Mouse (Mus musculus) cortical plate, adult 2 months (tissue): ENCODE measurements at regions not wholly inside any gene's neighbourhood (a gene's known extent, or its start where the extent isn't known, plus 50 kb on each side); places are given as distances from the start of the nearest gene placed in this dataset.
A peak's percentile ranks its signal among the peaks of the same experiment; 100 is the strongest.

Experiments
- H3K27ac ChIP-seq: fragments of 200-500 bp; 2 replicates; pipeline ENCODE4 v1.5.1; 2012; ENCODE audit warnings: low read length, control low read depth, inconsistent platforms; ENCODE audit not compliant: insufficient read depth
- H3K4me1 ChIP-seq: fragments of 200-500 bp; 2 replicates; pipeline ENCODE4 v1.6.1; 2011; ENCODE audit warnings: low read length; ENCODE audit not compliant: control insufficient read depth, insufficient read depth
- H3K4me3 ChIP-seq: fragments of 200-500 bp; 2 replicates; pipeline ENCODE4 v1.5.1; 2011; ENCODE audit warnings: mild to moderate bottlenecking, low read length, control low read depth; ENCODE audit not compliant: insufficient read depth
- CTCF ChIP-seq: fragments of 200-500 bp; IDR thresholded peaks from 2 replicates; pipeline ENCODE4 v1.5.1; 2011; ENCODE audit warnings: mild to moderate bottlenecking, control low read depth, low read length; ENCODE audit not compliant: insufficient read depth; ENCODE audit errors: extremely low read depth
- POLR2A ChIP-seq: fragments of 200-500 bp; IDR thresholded peaks from 2 replicates; pipeline ENCODE4 v1.6.1; 2011; ENCODE audit warnings: mild to moderate bottlenecking, low read length, control low read depth; ENCODE audit not compliant: insufficient read depth; ENCODE audit errors: extremely low read depth

DNA sequence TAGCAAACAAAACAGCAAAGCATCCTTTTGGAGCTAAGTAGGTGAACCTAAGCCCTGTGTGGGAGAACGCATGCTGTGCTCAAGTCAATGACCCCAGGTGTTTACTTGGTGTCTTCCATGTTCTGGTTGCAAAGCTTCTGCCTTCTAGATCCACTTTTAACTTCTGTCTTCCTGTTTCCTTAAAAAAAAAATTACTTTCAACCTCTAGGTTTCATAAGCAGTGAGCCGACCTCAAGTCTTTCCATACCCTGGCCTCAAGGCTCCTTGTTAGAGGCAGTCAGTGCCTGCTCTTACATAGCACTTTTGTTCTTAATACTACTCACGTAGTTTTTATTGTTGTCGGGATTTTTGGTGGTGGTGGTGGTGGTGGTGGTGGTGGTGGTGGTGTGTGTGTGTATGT is 149.9 kb upstream of the Emcn start:
- Histone ChIP-seq H3K27ac (no peak overlapping the region), H3K4me1 (no peaks in the 10 kb centered on the region), H3K4me3 (no peak overlapping the region)
- TF ChIP-seq CTCF (no peak), POLR2A (no peak)

DNA sequence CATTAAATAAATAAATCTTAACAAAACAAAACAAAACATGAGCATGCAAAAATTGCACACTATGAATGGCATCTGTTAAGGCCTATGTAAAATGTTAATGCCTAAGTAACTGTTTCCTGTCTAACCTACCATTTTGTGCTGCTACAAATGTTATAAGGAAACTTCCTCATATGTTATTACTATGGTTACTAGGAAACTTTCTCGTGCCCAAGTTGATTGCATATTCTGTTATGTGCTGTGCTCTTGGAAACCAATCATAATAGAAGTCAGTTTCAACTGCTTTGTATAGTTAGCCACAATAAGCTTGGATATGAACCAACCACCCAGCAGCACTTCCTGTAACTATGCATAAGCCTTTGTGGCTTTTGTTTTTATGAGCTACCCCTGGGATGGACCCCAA is 147.0 kb upstream of the Emcn start:
- no peak overlapping the region for H3K4me3 ChIP-seq
- no peaks in the 10 kb centered on the region for H3K4me1 ChIP-seq
- no peak overlapping the region for H3K27ac ChIP-seq
- TF ChIP-seq POLR2A (no peak), CTCF (no peak)

DNA sequence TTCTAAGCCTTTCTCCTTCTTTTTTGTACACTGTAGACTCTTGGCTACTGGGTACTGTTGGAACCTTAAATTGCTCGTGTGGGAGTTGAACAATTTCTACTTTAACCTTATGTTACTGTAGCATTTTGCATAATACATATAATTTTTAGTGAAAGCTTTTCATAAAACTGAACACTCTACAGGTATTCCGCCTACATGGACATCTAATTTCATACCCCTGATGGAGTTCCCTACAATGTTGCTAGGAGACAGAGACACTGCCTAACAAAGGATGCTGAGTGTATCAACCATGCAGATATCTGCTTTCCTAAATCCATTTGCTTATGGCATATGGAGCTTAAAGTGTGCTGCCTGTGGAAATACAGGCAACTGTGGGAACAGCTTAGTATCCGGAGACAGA is 129.2 kb upstream of the Emcn start:
- peak overlapping the region; percentile 93 for H3K27ac ChIP-seq
- H3K4me1 ChIP-seq = peaks cover 1% of the 10 kb centered on the region; the same call in 1 of the 2 replicates
- TF ChIP-seq CTCF (no peak), POLR2A (no peak)
- H3K4me3 ChIP-seq = no peak overlapping the region

DNA sequence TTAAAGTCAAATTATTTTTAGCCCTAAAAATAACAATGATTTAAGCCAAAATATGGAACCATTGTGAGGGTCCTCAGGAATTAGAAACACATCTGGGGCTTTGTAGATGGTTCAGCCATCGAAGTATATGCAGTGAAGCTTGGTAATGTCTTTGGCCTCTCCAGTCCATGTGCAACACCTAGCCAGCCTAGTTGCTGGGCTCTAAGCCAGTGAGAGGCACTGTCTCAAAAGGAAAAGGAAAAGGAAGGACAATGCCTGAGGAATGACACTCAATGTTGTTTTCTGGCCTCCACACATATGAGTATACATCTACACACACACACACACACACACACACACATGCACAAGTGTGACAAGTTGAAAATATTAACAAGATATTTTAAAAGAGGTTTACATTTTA is 124.8 kb upstream of the Emcn start:
- H3K27ac ChIP-seq = no peak overlapping the region
- H3K4me1 ChIP-seq = 0 out of 2 replicates have a peak, but pooled peaks cover 1% of the 10 kb centered on the region
- no peak for TF ChIP-seq POLR2A
- no peak for TF ChIP-seq CTCF
- H3K4me3 ChIP-seq = no peak overlapping the region

DNA sequence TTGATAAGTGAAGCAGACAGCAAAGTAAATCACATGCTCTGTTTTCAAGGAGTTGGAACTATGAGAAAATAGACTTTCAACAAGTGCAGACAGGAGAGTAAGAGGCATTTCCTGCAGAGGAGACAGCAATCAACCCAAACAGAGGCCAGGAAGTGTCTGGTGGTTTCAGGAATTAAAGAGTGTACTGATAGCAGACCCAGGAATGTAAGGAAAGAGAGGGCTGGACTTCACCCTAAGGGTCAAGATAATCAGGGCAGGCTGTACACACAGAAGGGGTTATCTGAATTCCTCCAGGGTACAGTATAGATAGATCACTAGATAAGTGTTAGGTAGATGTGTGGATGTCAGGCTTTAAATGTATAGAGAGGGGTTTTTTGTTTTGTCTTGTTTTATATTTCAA is 123.6 kb upstream of the Emcn start:
- TF ChIP-seq POLR2A (no peak), CTCF (no peak)
- H3K27ac ChIP-seq = no peak overlapping the region
- H3K4me3 ChIP-seq = no peak overlapping the region
- 0 out of 2 replicates have a peak, but pooled peaks cover 1% of the 10 kb centered on the region for H3K4me1 ChIP-seq

DNA sequence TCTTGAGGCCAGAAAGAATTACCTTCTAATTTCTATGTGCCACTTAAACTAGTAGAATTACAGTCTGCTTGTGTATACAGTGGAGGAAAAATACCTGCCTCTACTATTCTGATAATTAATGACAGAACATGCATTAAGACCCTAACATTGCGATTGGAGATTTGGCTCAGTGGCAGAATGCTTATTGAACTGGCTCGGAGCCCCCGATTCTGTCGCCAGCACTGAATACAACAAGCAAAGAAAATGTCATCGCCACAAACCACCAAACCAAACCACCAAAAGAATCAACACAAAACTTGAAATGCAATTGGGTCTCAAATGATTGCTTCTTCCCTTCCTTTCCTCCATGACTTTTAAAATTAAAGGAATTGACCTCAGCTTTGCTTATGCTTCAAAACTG is 122.9 kb upstream of the Emcn start:
- TF ChIP-seq POLR2A = no peak
- no peak for TF ChIP-seq CTCF
- Histone ChIP-seq H3K4me1 (no peaks in the 10 kb centered on the region), H3K4me3 (no peak overlapping the region), H3K27ac (no peak overlapping the region)

DNA sequence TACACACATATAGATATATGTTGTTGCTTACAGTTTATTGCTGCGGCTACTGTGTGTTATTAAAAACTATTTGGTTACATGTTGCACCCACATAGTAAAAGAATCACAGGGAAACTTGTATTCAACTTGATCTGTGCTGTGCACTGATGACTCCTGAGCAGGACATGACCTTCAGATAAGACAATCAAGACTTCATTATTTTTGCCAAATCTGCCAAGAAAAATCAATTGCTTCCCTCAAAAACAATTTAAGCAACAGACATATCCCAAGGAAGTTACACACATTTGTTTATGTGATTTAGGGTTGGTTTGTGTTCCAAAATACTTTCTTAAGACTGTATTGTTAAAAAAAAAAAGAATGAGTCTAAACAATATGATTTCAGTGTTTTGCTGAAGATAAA is 114.7 kb upstream of the Emcn start:
- H3K4me1 ChIP-seq = no peaks in the 10 kb centered on the region
- H3K4me3 ChIP-seq = no peak overlapping the region
- no peak for TF ChIP-seq POLR2A
- TF ChIP-seq CTCF = no peak
- H3K27ac ChIP-seq = no peak overlapping the region

DNA sequence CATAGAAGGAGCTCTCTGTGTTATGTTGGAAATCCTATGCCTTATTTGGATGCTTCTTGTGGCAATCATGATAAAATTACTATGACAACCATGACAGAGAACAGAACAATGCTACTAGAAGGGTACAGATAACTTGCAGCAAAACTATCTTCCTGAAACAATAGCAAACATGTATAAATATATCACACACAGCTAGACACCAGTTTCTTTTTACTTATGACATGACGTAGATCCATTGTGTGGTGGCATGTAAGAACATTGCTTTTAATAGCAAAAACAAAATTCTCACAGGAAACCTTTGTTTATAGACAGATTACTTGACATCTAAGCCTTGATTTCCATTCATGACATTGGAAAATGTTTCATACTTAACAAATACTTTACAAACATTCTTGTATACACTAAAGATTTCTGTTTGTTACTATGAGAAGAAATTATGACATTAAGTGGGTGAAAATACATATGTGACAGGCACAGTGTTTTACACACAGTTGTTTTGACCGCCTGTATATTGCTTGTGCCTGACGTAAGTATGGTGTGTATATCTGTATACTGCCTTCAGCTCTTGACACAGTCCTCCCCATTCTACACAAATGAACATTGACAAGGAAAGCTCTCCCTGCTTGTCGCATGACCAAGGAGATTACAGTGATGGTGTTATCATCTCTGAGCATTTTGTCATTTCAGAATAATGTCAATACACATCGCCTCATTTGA is 113.6 kb upstream of the Emcn start:
- no peak overlapping the region for H3K4me3 ChIP-seq
- no peak overlapping the region for H3K27ac ChIP-seq
- H3K4me1 ChIP-seq = no peaks in the 10 kb centered on the region
- TF ChIP-seq CTCF (no peak), POLR2A (no peak)

DNA sequence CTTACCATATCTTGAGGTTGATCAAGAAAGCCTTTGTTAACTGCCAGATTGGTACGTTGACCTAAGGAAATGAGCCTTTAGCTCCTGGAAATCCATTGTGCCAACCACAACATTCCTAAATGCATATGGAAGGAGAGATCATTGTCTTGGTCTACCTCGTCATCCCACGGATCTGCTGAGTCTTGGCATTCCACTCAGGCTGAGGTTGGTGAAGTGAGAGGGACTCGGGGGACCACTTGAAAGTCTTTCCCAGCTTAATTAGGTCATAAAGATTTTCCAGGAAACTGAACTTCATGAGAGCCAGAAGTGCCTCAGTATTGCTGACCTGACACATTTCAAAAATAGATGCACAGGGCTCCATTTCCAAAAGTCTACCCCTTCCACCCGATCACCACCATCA is 112.5 kb upstream of the Emcn start:
- H3K4me1 ChIP-seq = no peaks in the 10 kb centered on the region
- TF ChIP-seq CTCF (no peak), POLR2A (no peak)
- H3K27ac ChIP-seq = no peak overlapping the region
- H3K4me3 ChIP-seq = no peak overlapping the region

DNA sequence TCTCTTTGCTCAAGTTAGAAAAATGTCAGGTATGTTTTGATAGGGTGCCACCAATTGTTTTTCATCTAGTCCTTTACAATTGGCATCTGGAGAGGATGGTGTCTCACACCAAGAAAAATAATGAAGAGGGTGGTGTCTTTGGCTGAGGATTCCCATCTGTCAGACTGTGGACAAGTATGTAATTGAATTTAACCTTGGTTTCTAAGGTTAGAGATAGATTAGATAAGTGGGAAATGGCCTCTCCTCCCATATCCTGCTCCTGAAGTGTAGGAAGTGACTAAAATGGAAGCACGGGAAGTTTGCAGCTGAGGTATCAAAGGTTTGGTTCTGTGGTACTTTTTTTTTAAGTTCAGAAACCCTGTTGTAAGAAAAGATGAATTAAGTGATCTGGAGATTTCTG is 98.0 kb upstream of the Emcn start:
- H3K4me1 ChIP-seq = no peaks in the 10 kb centered on the region
- no peak overlapping the region for H3K4me3 ChIP-seq
- TF ChIP-seq CTCF (no peak), POLR2A (no peak)
- H3K27ac ChIP-seq = no peak overlapping the region

DNA sequence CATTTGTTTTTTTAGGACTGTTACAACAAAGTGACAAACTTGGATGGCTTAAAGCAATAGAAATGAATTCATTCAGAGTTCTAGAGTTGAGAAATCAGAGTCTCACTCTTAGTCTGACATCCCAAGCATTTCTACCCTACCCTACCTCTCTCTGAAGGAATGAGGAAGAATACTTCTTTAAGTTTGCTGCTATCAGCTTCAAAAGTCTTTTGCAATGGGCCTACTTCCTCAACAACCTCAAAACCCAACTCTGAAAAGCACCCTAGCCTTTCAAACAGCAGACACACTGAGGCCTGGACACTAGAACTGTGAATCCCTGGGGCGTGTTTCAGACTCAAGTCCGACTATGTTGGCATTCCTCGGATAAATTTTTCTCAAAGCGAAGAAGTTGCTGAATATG is 77.0 kb upstream of the Emcn start:
- no peaks in the 10 kb centered on the region for H3K4me1 ChIP-seq
- H3K4me3 ChIP-seq = no peak overlapping the region
- no peak for TF ChIP-seq CTCF
- TF ChIP-seq POLR2A = no peak
- H3K27ac ChIP-seq = no peak overlapping the region
